Mouse (Mus musculus) right cerebral cortex, adult 2 months (tissue): ENCODE measurements at regions not wholly inside any gene's neighbourhood (a gene's known extent, or its start where the extent isn't known, plus 50 kb on each side); places are given as distances from the start of the nearest gene placed in this dataset.

Source experiments
- DNase-seq, 2 experiments: peaks; one replicate each; pipeline ENCODE4 v3.0.0; 2021 to 2022; ENCODE audit warnings: low spot score in 2 of 2

GRCm38 (mm10) chr1:82162926-82163325 lies 70.0 kb upstream of the Gm9747 start:
- no peak for DNase-seq

- no peak for DNase-seq
Observed at GRCm38 (mm10) chr1:82168158-82168557, 64.8 kb upstream of the Gm9747 start.

DNA sequence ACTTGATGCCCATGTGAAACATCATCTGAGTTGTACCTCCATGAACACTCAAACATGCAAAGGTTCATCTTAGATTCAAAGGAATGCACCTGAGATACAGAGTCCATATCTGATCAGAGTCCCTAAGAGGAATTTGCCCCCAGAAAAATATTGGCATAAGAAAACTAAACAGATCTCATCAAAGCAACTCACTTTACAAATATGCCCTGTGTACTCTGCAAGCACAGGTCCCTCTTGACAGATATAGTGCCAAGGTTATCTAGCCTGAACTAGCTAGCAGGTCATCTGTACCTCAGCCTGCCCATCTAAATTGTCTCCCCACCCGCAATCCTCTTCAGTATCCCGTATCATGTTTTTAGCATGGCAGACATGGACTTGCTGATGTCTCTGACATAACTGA lies 64.0 kb upstream of the Gm9747 start:
- no peak for DNase-seq

- no peak for DNase-seq
Observed at GRCm38 (mm10) chr1:82180427-82180826, 52.5 kb upstream of the Gm9747 start.
